Mouse (Mus musculus): ENCODE measurements around the gene Vcl. TPM values are rescaled to one million over a fixed set of nuclear protein-coding genes. Genes with fewer than 3 reads are reported as not detected.

Gene Vcl
- polyA plus RNA-seq, 1 experiment from 2014 or later: 78.8 TPM

GRCm38 (mm10) chr14:20903137-20903536 is 26.1 kb upstream of the Vcl start:
- no peak for ATAC-seq (replicated peaks; ENCODE audit: insufficient number of reproducible peaks, low FRiP score, low TSS enrichment)
- no peaks in the 10 kb centered on the region for H3K27me3 ChIP-seq (ENCODE audit: control insufficient read depth, insufficient read depth, low read length)
- WGBS (ENCODE audit: insufficient replicate concordance): 82% methylated on average over 6 of the region's 6 CpGs
- no peak overlapping the region for H3K9ac ChIP-seq (ENCODE audit: low read depth, low read length)
- no peaks in the 10 kb centered on the region for H3K4me1 ChIP-seq (ENCODE audit: control insufficient read depth, insufficient read depth, low read length)
- no peaks in the 10 kb centered on the region for H3K36me3 ChIP-seq (ENCODE audit: control insufficient read depth, insufficient read depth, low read length)
- H3K4me3 ChIP-seq (ENCODE audit: low read depth, low read length): no peak overlapping the region
- no peaks in the 10 kb centered on the region for H3K9me3 ChIP-seq (replicated peaks; ENCODE audit: control insufficient read depth, low read length)
- no peak overlapping the region for H3K27ac ChIP-seq (ENCODE audit: low read depth, low read length)
- H3K4me2 ChIP-seq: no peak overlapping the region

DNA sequence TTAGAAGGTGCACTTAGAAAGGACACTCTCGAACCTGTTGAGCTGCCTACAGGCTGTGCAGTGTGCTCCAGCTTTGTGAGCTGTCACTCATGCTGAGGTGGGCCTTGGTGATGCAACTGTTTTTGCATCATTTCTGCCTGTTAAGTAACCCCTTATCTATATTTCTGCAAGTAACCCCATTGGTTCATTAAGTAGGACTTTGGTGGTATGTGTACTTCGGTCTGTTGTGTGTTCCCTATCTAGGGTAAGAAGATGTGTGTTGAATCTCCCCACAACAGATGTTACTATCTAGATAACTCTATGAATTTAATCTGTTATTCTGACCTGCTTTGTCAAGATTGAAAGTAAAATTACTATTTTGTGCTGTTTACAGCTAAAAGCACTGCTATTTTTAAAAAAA is 17.4 kb upstream of the Vcl start:
- WGBS (ENCODE audit: insufficient replicate concordance): 76% methylated on average over 2 of the region's 2 CpGs
- Histone ChIP-seq H3K27ac (ENCODE audit: low read depth, low read length) (no peak overlapping the region), H3K4me3 (ENCODE audit: low read depth, low read length) (no peak overlapping the region), H3K27me3 (ENCODE audit: control insufficient read depth, insufficient read depth, low read length) (no peaks in the 10 kb centered on the region), H3K4me2 (no peak overlapping the region), H3K4me1 (ENCODE audit: control insufficient read depth, insufficient read depth, low read length) (no peaks in the 10 kb centered on the region), H3K36me3 (ENCODE audit: control insufficient read depth, insufficient read depth, low read length) (no peaks in the 10 kb centered on the region), H3K9me3 (replicated peaks; ENCODE audit: control insufficient read depth, low read length) (no peaks in the 10 kb centered on the region), H3K9ac (ENCODE audit: low read depth, low read length) (no peak overlapping the region)
- ATAC-seq (replicated peaks; ENCODE audit: insufficient number of reproducible peaks, low FRiP score, low TSS enrichment): no peak

DNA sequence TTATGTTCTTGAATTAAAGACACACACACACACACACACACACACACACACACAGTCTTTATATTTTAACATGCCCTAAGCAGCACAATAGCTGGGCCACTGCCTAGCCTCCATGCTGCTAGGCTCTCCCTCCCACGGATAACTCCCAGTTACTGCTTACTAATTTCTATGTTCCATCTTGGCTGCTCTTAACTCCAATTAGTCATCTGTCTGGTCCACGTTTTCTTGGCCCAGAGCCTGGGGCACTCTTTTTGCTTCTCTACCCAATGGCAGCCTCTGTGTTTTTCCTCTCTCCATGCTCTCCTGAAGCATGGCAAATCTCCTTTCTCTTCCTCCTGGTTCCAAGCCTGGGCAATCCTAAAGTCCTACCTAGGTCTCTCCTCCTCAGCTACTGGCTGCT is 14.8 kb upstream of the Vcl start:
- H3K4me1 ChIP-seq (ENCODE audit: control insufficient read depth, insufficient read depth, low read length): no peaks in the 10 kb centered on the region
- H3K9ac ChIP-seq (ENCODE audit: low read depth, low read length): no peak overlapping the region
- no peak for ATAC-seq (replicated peaks; ENCODE audit: insufficient number of reproducible peaks, low FRiP score, low TSS enrichment)
- H3K4me2 ChIP-seq: no peak overlapping the region
- 67% methylated on average over 2 of the region's 2 CpGs for WGBS (ENCODE audit: insufficient replicate concordance)
- no peaks in the 10 kb centered on the region for H3K9me3 ChIP-seq (replicated peaks; ENCODE audit: control insufficient read depth, low read length)
- H3K36me3 ChIP-seq (ENCODE audit: control insufficient read depth, insufficient read depth, low read length): no peaks in the 10 kb centered on the region
- no peak overlapping the region for H3K4me3 ChIP-seq (ENCODE audit: low read depth, low read length)
- H3K27me3 ChIP-seq (ENCODE audit: control insufficient read depth, insufficient read depth, low read length): no peaks in the 10 kb centered on the region
- no peak overlapping the region for H3K27ac ChIP-seq (ENCODE audit: low read depth, low read length)

GRCm38 (mm10) chr14:20916625-20917612 is 12.3 kb upstream of the Vcl start:
- 75% methylated on average over 7 of the region's 7 CpGs for WGBS (ENCODE audit: insufficient replicate concordance)
- Histone ChIP-seq H3K36me3 (ENCODE audit: control insufficient read depth, insufficient read depth, low read length) (no peaks in the 10 kb centered on the region), H3K4me3 (ENCODE audit: low read depth, low read length) (no peak overlapping the region), H3K4me2 (no peak overlapping the region), H3K4me1 (ENCODE audit: control insufficient read depth, insufficient read depth, low read length) (no peaks in the 10 kb centered on the region), H3K9me3 (replicated peaks; ENCODE audit: control insufficient read depth, low read length) (no peaks in the 10 kb centered on the region), H3K27me3 (ENCODE audit: control insufficient read depth, insufficient read depth, low read length) (no peaks in the 10 kb centered on the region), H3K27ac (ENCODE audit: low read depth, low read length) (no peak overlapping the region), H3K9ac (ENCODE audit: low read depth, low read length) (no peak overlapping the region)
- ATAC-seq (replicated peaks; ENCODE audit: insufficient number of reproducible peaks, low FRiP score, low TSS enrichment): no peak

GRCm38 (mm10) chr14:20924071-20924789 is 5.0 kb upstream of the Vcl start:
- Histone ChIP-seq H3K27ac (ENCODE audit: low read depth, low read length) (no peak overlapping the region), H3K4me2 (no peak overlapping the region), H3K9ac (ENCODE audit: low read depth, low read length) (no peak overlapping the region), H3K27me3 (ENCODE audit: control insufficient read depth, insufficient read depth, low read length) (no peaks in the 10 kb centered on the region), H3K4me1 (ENCODE audit: control insufficient read depth, insufficient read depth, low read length) (no peaks in the 10 kb centered on the region), H3K9me3 (replicated peaks; ENCODE audit: control insufficient read depth, low read length) (no peaks in the 10 kb centered on the region), H3K36me3 (ENCODE audit: control insufficient read depth, insufficient read depth, low read length) (no peaks in the 10 kb centered on the region), H3K4me3 (ENCODE audit: low read depth, low read length) (no peak overlapping the region)
- WGBS (ENCODE audit: insufficient replicate concordance): 78% methylated on average over 5 of the region's 5 CpGs
- no peak for ATAC-seq (replicated peaks; ENCODE audit: insufficient number of reproducible peaks, low FRiP score, low TSS enrichment)

DNA sequence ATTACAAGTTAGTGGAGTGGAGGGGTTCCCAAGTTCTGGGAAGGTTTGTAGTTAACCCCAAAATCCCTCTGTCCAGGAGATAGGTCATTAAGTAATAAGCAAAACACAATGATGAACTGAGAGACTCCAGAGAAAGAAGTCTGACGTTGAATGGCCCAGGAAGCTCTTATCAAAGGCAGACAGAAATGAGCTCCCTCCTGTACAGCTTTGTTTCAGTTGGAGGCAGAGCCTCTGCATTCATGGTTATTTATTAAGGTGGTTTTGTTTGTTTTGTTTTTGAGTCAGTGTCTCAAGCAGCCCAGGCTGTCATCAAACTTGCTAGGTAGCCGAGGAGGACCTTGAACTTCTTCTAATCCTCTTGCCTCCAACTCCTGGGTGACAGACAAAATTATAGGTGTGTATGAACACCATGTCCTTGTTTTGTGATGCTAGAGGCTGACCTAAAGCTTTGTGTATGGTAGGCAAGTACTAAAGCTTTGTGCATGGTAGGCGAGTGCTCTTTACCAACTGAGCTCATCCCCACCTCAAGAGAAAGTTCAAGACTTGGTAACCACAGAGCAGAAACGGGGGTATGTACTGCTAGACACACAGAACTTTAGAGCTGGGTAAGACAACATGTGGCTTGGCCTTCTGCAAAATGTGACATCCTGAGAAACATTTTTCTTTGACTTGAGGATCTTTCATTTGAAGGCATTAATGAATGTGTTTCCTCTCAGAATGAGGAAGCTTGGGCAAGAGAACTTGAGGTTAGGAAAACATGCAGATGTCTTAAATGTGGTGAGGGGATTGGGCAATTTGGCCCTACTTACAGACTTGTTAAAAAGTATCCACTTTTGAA is 1.5 kb upstream of the Vcl start:
- Histone ChIP-seq H3K4me3 (ENCODE audit: low read depth, low read length) (no peak overlapping the region), H3K27me3 (ENCODE audit: control insufficient read depth, insufficient read depth, low read length) (no peaks in the 10 kb centered on the region), H3K36me3 (ENCODE audit: control insufficient read depth, insufficient read depth, low read length) (no peaks in the 10 kb centered on the region), H3K9ac (ENCODE audit: low read depth, low read length) (no peak overlapping the region), H3K4me2 (no peak overlapping the region), H3K4me1 (ENCODE audit: control insufficient read depth, insufficient read depth, low read length) (no peaks in the 10 kb centered on the region; the same call in 1 of the 2 replicates), H3K27ac (ENCODE audit: low read depth, low read length) (no peak overlapping the region), H3K9me3 (replicated peaks; ENCODE audit: control insufficient read depth, low read length) (no peaks in the 10 kb centered on the region)
- ATAC-seq (replicated peaks; ENCODE audit: insufficient number of reproducible peaks, low FRiP score, low TSS enrichment): no peak
- 74% methylated on average over 4 of the region's 4 CpGs for WGBS (ENCODE audit: insufficient replicate concordance)

DNA sequence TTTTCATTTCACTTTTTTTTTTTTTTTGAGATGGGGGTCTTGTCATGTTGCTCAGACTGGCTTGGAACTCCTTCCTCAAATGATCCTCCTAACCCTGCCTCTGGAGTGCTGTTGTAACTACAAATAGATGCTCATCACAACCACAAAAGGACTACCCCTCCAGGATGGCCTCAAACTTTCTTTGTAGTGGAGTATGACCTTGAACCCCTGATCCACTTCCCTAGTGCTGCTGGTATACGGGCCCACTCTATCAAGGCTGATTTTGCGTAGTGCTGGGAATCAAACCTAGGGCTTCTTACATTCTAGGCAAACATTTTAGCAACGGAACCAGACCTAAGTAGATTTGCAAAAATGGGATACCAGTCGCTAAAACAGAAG is 901 bp upstream of the Vcl start:
- H3K4me3 ChIP-seq (ENCODE audit: low read depth, low read length): peak overlapping the region; percentile 98
- ATAC-seq (replicated peaks; ENCODE audit: insufficient number of reproducible peaks, low FRiP score, low TSS enrichment): no peak
- peak overlapping the region; percentile 96 for H3K9ac ChIP-seq (ENCODE audit: low read depth, low read length)
- H3K27me3 ChIP-seq (ENCODE audit: control insufficient read depth, insufficient read depth, low read length): no peaks in the 10 kb centered on the region
- H3K4me2 ChIP-seq: peak overlapping the region; percentile 83
- WGBS (ENCODE audit: insufficient replicate concordance): 17% methylated on average over 4 of the region's 4 CpGs
- H3K27ac ChIP-seq (ENCODE audit: low read depth, low read length): peak overlapping the region; percentile 64; the same call in 1 of the 2 replicates
- no peaks in the 10 kb centered on the region for H3K9me3 ChIP-seq (replicated peaks; ENCODE audit: control insufficient read depth, low read length)
- no peaks in the 10 kb centered on the region for H3K36me3 ChIP-seq (ENCODE audit: control insufficient read depth, insufficient read depth, low read length)
- H3K4me1 ChIP-seq (ENCODE audit: control insufficient read depth, insufficient read depth, low read length): peaks cover 4% of the 10 kb centered on the region; the same call in 1 of the 2 replicates

- Histone ChIP-seq H3K27me3 (ENCODE audit: control insufficient read depth, insufficient read depth, low read length) (no peaks in the 10 kb centered on the region), H3K36me3 (ENCODE audit: control insufficient read depth, insufficient read depth, low read length) (no peaks in the 10 kb centered on the region), H3K9me3 (replicated peaks; ENCODE audit: control insufficient read depth, low read length) (no peaks in the 10 kb centered on the region), H3K4me1 (ENCODE audit: control insufficient read depth, insufficient read depth, low read length) (peaks cover 8% of the 10 kb centered on the region; the same call in 1 of the 2 replicates), H3K4me2 (peak overlapping the region; percentile 83), H3K4me3 (ENCODE audit: low read depth, low read length) (peak overlapping the region; percentile 98), H3K9ac (ENCODE audit: low read depth, low read length) (peak overlapping the region; percentile 96), H3K27ac (ENCODE audit: low read depth, low read length) (peak overlapping the region; percentile 96)
- under 1% methylated on average over 19 of the region's 19 CpGs for WGBS (ENCODE audit: insufficient replicate concordance)
- peak; percentile 12; the same call in 1 of the 2 replicates for ATAC-seq (replicated peaks; ENCODE audit: insufficient number of reproducible peaks, low FRiP score, low TSS enrichment)
These were observed 726 bp downstream of the Vcl start for GRCm38 (mm10) chr14:20929814-20930434.
